Mouse (Mus musculus) heart, postnatal 14 days (tissue): ENCODE measurements at regions not wholly inside any gene's neighbourhood (a gene's known extent, or its start where the extent isn't known, plus 50 kb on each side); places are given as distances from the start of the nearest gene placed in this dataset.

Experiments used
- DNase-seq, 2 experiments: peaks; one replicate each; pipeline ENCODE4 v3.0.0; 2021 to 2022
- intact Hi-C: fragments of 180-260 bp; cut with DNase I; formaldehyde crosslinking; loops from one replicate; pipeline ENCODE4 v1.15.1; 2025

- intact Hi-C loops = no loop called here
- DNase-seq = peak in 1 of 2 experiments; percentile 22
Observed at GRCm38 (mm10) chr4:53227771-53228170, 68.1 kb upstream of the Abca1 start.

GRCm38 (mm10) chr4:53227071-53227470 lies 67.4 kb upstream of the Abca1 start:
- DNase-seq = no peak
- intact Hi-C loops = no loop called here

- DNase-seq = no peak
- intact Hi-C loops = no loop called here
Observed at GRCm38 (mm10) chr4:53226376-53226775, 66.7 kb upstream of the Abca1 start.

GRCm38 (mm10) chr4:53223379-53223778 lies 63.7 kb upstream of the Abca1 start:
- DNase-seq = no peak
- intact Hi-C loops = no loop called here

GRCm38 (mm10) chr4:53220809-53221208 lies 61.1 kb upstream of the Abca1 start:
- intact Hi-C loops = no loop called here
- DNase-seq = no peak

- peak; percentile 70 to 78 for DNase-seq
- intact Hi-C loops = loop anchor here (2.0 to 5.0 kb wide), 3 partner anchors 23 to 118 kb away; no protein-coding TSS in a partner anchor
Observed at GRCm38 (mm10) chr4:53219351-53219750, 59.7 kb upstream of the Abca1 start.

GRCm38 (mm10) chr4:53218752-53219151 lies 59.1 kb upstream of the Abca1 start:
- DNase-seq = peak; percentile 19 to 55
- intact Hi-C loops = loop anchor here (2.0 to 5.0 kb wide), 3 partner anchors 22 to 119 kb away; no protein-coding TSS in a partner anchor

GRCm38 (mm10) chr4:53218291-53218640 lies 58.6 kb upstream of the Abca1 start:
- intact Hi-C loops = loop anchor here (2.0 to 5.0 kb wide), 3 partner anchors 21 to 119 kb away; no protein-coding TSS in a partner anchor
- DNase-seq = no peak

GRCm38 (mm10) chr4:53217608-53218290 lies 58.1 kb upstream of the Abca1 start:
- intact Hi-C loops = loop anchor here (2.0 to 5.0 kb wide), 3 partner anchors 21 to 120 kb away; no protein-coding TSS in a partner anchor
- DNase-seq = peak; percentile 82 to 86

- DNase-seq = no peak
- intact Hi-C loops = no loop called here
Observed at GRCm38 (mm10) chr4:53212541-53212940, 52.8 kb upstream of the Abca1 start.

- DNase-seq = no peak
- intact Hi-C loops = no loop called here
Observed at GRCm38 (mm10) chr4:53210685-53211084, 51.0 kb upstream of the Abca1 start.
